Mouse (Mus musculus): Measurements from ENCODE around the gene Specc1l.
"Not testable (repeated sequence)": the region's sequence is repeated elsewhere in the genome, so short reads cannot be mapped to it uniquely, and the experiment has no call there.

Specc1l gene

DNA sequence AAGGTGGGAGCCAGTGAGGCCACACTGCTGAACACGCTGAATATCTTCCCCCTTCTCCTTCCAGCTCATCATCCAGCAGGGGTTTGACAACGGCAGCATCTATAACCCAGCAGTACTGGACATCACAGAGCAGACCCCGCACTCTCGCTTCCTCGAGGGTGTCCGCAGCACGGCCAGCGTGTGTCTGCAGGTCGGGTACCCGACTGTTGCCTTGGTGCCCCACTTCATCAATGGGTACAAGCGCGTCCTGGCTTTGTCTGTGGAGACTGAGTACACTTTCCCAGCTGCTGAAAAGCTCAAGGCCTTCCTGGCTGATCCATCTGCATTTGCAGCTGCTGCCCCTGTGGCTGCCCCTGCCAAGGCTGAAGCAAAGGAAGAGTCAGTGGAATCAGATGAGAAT is 140.7 kb downstream of the Specc1l start:
- no peak for DNase-seq (ENCODE audit: low read depth, low spot score)

DNA sequence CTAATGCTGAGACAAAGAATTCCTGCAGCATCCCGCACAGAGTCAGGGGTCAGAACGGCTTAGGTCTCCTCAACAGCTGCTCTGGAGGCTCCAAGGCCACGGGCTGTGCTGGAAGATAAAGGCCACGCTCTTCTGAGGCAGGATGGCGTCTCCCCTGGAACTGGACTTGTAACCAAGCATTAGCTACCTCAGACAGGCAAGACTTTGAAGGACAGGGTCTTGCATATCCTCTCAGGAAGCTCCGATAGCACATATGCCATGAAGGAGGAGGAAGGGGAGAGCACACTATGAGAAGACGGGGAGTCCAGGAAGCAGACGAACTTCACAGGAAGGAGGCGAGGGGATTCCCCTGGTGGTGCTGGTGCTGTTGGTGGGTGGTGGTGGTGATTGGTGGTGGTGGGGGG is 142.0 kb downstream of the Specc1l start:
- not testable (repeated sequence) for DNase-seq (ENCODE audit: low read depth, low spot score)

DNA sequence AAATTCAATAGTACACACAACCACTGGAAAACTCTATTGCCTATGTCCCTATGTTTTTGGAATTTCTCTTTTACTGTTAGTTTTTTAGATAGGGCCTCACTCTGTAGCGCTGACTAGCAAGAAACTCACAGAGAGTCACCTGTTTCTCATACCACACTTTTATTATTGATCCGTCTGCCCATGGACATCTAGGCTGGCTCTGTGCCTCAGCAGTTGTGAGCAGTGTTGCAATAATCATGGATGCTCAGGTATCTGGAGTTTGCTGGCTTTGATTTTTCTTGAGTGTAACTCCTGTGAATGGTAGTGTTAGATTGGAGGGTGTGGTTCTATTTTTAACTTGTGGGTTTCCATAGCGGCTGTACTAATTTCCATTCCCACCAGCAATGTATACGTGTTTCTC is 143.5 kb downstream of the Specc1l start:
- no peak for DNase-seq (ENCODE audit: low read depth, low spot score)
